Mouse (Mus musculus) kidney, adult 2 months (tissue): ENCODE results near the gene Trim71.

Experiments
- CTCF ChIP-seq: fragments of 200-500 bp; conservative IDR thresholded peaks from 2 replicates; pipeline ENCODE4 v1.5.1; 2011; ENCODE audit warnings: low read depth, mild to moderate bottlenecking, control low read depth, low read length, moderate library complexity, mixed read lengths; ENCODE audit not compliant: insufficient read depth, insufficient read length
- POLR2A ChIP-seq: fragments of 200-500 bp; IDR thresholded peaks from one replicate; pipeline ENCODE4 v1.6.1; 2011; ENCODE audit warnings: low read depth, low read length, control low read depth

DNA sequence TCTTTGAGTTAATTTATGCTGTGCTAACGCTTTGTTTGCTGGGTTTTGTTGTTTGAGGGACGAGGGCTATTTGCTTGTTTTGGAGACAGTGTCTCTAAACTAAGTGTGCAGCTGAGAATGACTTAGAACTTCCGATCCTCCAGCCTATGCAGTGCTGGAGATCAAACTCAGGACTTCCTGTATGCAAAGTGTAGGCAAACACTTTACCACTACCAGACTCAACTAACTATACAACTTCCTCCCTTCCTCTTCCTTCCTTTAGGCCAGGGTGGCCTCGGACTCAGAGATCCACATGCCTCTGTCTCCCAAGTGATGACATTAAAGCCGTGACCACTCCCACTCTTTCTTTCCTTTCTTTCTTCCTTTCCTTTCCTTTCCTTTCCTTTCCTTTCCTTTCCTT lies 9.4 kb upstream of the Trim71 start:
- TF ChIP-seq CTCF (no peak), POLR2A (no peak)
